Mouse (Mus musculus): ENCODE results near the gene Adk. TPM values are rescaled to one million over a fixed set of nuclear protein-coding genes. Genes with fewer than 3 reads are reported as not detected.

Gene Adk
- total RNA-seq, 1 experiment, result 164 TPM

- Histone ChIP-seq H3K4me3 (ENCODE audit: insufficient read depth in 1 of 2, low read depth in 1 of 2, low read length in 2 of 2, poor library complexity in 1 of 2, severe bottlenecking in 1 of 2) (no peak overlapping the region), H3K27ac (ENCODE audit: insufficient read depth, low read depth, low read length, poor library complexity, severe bottlenecking) (no peak overlapping the region), H3K4me1 (ENCODE audit: control insufficient read depth in 2 of 2, insufficient read depth in 2 of 2, low read length in 2 of 2, poor library complexity in 1 of 2) (no peaks in the 10 kb centered on the region), H3K36me3 (ENCODE audit: control insufficient read depth, insufficient read depth, low read length, poor library complexity, severe bottlenecking) (no peaks in the 10 kb centered on the region), H3K9ac (ENCODE audit: insufficient read depth, low read depth, low read length, poor library complexity, severe bottlenecking) (no peak overlapping the region), H3K9me3 (ENCODE audit: control insufficient read depth, insufficient read depth, low read depth, low read length) (no peaks in the 10 kb centered on the region)
- in situ Hi-C loops (cut with MboI; ENCODE audit: low sequenced_read_pairs in 2 of 2, unreplicated experiment in 2 of 2), result no loop called here
- TF ChIP-seq CHD2 (IDR thresholded peaks at IDR 0.05; ENCODE audit: low read depth, low read length) (no peak), ZC3H11A (IDR thresholded peaks at IDR 0.05; ENCODE audit: borderline replicate concordance, low read depth, low read length) (no peak), HCFC1 (IDR thresholded peaks at IDR 0.05; ENCODE audit: borderline replicate concordance, insufficient read depth, low read length) (no peak), ZNF384 (IDR thresholded peaks at IDR 0.05; ENCODE audit: low read depth, low read length) (no peak)
- DNase-seq (ENCODE audit: low read depth, low spot score), result no peak
Observed at GRCm38 (mm10) chr14:21165706-21166105, 113.3 kb downstream of the Adk start.

DNA sequence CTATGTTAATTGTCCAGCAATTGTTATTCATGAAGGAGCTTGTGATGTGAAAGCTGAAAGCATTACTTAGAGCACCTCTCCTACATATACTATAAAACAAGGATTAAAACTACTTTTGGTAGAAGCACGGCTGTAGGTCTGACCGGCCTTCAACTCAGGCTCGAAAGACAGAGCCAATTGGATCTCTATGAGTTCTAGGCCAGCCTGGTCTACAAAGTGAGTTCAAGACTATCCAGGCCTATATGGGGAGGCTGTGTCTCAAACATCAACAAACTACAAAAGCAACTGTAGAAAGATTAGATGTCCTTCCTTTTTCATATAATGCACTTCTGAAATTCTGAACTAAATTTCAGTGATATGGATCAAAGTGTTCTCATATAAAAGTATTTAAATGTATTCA lies 113.7 kb downstream of the Adk start:
- Histone ChIP-seq H3K9ac (ENCODE audit: insufficient read depth, low read depth, low read length, poor library complexity, severe bottlenecking) (no peak overlapping the region), H3K9me3 (ENCODE audit: control insufficient read depth, insufficient read depth, low read depth, low read length) (no peaks in the 10 kb centered on the region), H3K27ac (ENCODE audit: insufficient read depth, low read depth, low read length, poor library complexity, severe bottlenecking) (no peak overlapping the region), H3K4me3 (ENCODE audit: insufficient read depth in 1 of 2, low read depth in 1 of 2, low read length in 2 of 2, poor library complexity in 1 of 2, severe bottlenecking in 1 of 2) (no peak overlapping the region), H3K4me1 (ENCODE audit: control insufficient read depth in 2 of 2, insufficient read depth in 2 of 2, low read length in 2 of 2, poor library complexity in 1 of 2) (no peaks in the 10 kb centered on the region), H3K36me3 (ENCODE audit: control insufficient read depth, insufficient read depth, low read length, poor library complexity, severe bottlenecking) (no peaks in the 10 kb centered on the region)
- DNase-seq (ENCODE audit: low read depth, low spot score), result no peak
- no peak for TF ChIP-seq MAFK (IDR thresholded peaks at IDR 0.05; ENCODE audit: insufficient read depth, low read depth, low read length)
- in situ Hi-C loops (cut with MboI; ENCODE audit: low sequenced_read_pairs in 2 of 2, unreplicated experiment in 2 of 2), result no loop called here

DNA sequence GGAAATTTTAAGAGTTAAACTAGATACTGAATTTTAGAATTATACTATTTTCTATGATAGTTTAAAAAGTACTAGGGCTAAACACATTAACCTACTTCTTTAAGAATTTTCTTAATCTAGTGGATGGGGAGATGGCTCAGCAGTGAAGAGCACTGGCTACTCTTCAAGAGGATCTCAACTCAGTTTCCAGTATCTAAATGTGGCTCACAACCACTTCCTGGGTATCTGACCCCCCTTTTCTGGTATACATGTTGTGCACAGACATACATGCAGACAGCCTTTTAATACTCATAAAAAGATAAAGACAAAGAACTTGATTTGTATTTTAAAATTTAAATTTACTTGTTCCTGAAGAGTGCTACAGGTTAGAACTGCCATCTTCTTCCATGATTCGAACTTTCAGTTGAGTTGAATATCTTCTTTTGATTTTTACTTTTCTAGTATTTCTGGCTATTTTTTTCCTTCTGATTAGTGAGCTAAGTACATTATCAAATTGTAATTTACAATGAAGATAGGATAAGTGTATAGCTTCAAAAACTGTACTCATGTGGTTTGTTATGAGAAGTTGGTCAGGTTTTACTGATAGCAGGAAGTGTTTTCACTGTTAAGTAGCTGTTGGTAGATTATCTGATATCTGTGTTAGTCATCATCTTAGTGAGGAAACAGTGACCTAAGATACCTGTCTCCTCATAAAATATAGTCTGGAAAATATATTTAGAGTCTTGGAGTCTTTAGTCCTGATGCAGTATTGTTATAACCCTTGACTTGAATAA lies 121.8 kb downstream of the Adk start:
- in situ Hi-C loops (cut with MboI; ENCODE audit: low sequenced_read_pairs in 2 of 2, unreplicated experiment in 2 of 2), result no loop called here

GRCm38 (mm10) chr14:21174804-21175203 lies 122.4 kb downstream of the Adk start:
- Histone ChIP-seq H3K27ac (ENCODE audit: insufficient read depth, low read depth, low read length, poor library complexity, severe bottlenecking) (no peak overlapping the region), H3K4me3 (ENCODE audit: insufficient read depth in 1 of 2, low read depth in 1 of 2, low read length in 2 of 2, poor library complexity in 1 of 2, severe bottlenecking in 1 of 2) (no peak overlapping the region), H3K9me3 (ENCODE audit: control insufficient read depth, insufficient read depth, low read depth, low read length) (0 out of 2 replicates have a peak, but pooled peaks cover 1% of the 10 kb centered on the region), H3K4me1 (ENCODE audit: control insufficient read depth in 2 of 2, insufficient read depth in 2 of 2, low read length in 2 of 2, poor library complexity in 1 of 2) (no peaks in the 10 kb centered on the region), H3K36me3 (ENCODE audit: control insufficient read depth, insufficient read depth, low read length, poor library complexity, severe bottlenecking) (no peaks in the 10 kb centered on the region), H3K9ac (ENCODE audit: insufficient read depth, low read depth, low read length, poor library complexity, severe bottlenecking) (no peak overlapping the region)
- DNase-seq (ENCODE audit: low read depth, low spot score), result no peak
- no peak for TF ChIP-seq CHD2 (IDR thresholded peaks at IDR 0.05; ENCODE audit: low read depth, low read length)
- TF ChIP-seq MAFK (IDR thresholded peaks at IDR 0.05; ENCODE audit: insufficient read depth, low read depth, low read length), result no peak
- TF ChIP-seq ZNF384 (IDR thresholded peaks at IDR 0.05; ENCODE audit: low read depth, low read length), result no peak
- no peak for TF ChIP-seq ZC3H11A (IDR thresholded peaks at IDR 0.05; ENCODE audit: borderline replicate concordance, low read depth, low read length)
- no peak for TF ChIP-seq HCFC1 (IDR thresholded peaks at IDR 0.05; ENCODE audit: borderline replicate concordance, insufficient read depth, low read length)
- in situ Hi-C loops (cut with MboI; ENCODE audit: low sequenced_read_pairs in 2 of 2, unreplicated experiment in 2 of 2), result no loop called here

More for the DNA sequence above, 121.8 kb downstream of the Adk start:
- TF ChIP-seq ZNF384 (IDR thresholded peaks at IDR 0.05; ENCODE audit: low read depth, low read length), result no peak
- TF ChIP-seq ZC3H11A (IDR thresholded peaks at IDR 0.05; ENCODE audit: borderline replicate concordance, low read depth, low read length), result no peak
- TF ChIP-seq CHD2 (IDR thresholded peaks at IDR 0.05; ENCODE audit: low read depth, low read length), result no peak
- TF ChIP-seq HCFC1 (IDR thresholded peaks at IDR 0.05; ENCODE audit: borderline replicate concordance, insufficient read depth, low read length), result no peak
- no peak for TF ChIP-seq MAFK (IDR thresholded peaks at IDR 0.05; ENCODE audit: insufficient read depth, low read depth, low read length)
- H3K27ac ChIP-seq (ENCODE audit: insufficient read depth, low read depth, low read length, poor library complexity, severe bottlenecking), result no peak overlapping the region
- H3K4me1 ChIP-seq (ENCODE audit: control insufficient read depth in 2 of 2, insufficient read depth in 2 of 2, low read length in 2 of 2, poor library complexity in 1 of 2), result no peaks in the 10 kb centered on the region
- H3K9ac ChIP-seq (ENCODE audit: insufficient read depth, low read depth, low read length, poor library complexity, severe bottlenecking), result no peak overlapping the region
- no peaks in the 10 kb centered on the region for H3K36me3 ChIP-seq (ENCODE audit: control insufficient read depth, insufficient read depth, low read length, poor library complexity, severe bottlenecking)
- H3K4me3 ChIP-seq (ENCODE audit: insufficient read depth in 1 of 2, low read depth in 1 of 2, low read length in 2 of 2, poor library complexity in 1 of 2, severe bottlenecking in 1 of 2), result no peak overlapping the region
- no peak for DNase-seq (ENCODE audit: low read depth, low spot score)
- H3K9me3 ChIP-seq (ENCODE audit: control insufficient read depth, insufficient read depth, low read depth, low read length), result 0 out of 2 replicates have a peak, but pooled peaks cover 1% of the 10 kb centered on the region

DNA sequence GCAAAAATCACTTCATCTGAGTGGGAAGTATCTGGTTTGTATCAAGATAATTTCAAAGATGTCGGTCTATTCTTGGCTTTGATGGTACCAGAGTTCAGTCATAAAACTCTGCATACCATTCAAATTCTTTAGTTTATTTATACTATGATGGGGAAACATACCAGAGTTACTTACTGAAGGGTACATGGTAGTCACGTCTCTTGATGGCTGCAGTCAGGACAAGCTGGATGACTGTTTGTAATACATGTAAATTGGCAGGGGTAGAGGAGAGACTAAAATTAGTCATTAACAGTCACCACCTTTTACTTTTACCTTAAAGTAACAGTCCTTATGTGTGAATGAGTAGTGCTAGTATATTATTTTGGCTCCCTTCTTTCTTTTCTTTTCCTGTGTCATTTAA lies 125.4 kb downstream of the Adk start:
- DNase-seq (ENCODE audit: low read depth, low spot score), result no peak
- TF ChIP-seq MAFK (IDR thresholded peaks at IDR 0.05; ENCODE audit: insufficient read depth, low read depth, low read length) (no peak), ZC3H11A (IDR thresholded peaks at IDR 0.05; ENCODE audit: borderline replicate concordance, low read depth, low read length) (no peak), CHD2 (IDR thresholded peaks at IDR 0.05; ENCODE audit: low read depth, low read length) (no peak), HCFC1 (IDR thresholded peaks at IDR 0.05; ENCODE audit: borderline replicate concordance, insufficient read depth, low read length) (no peak), ZNF384 (IDR thresholded peaks at IDR 0.05; ENCODE audit: low read depth, low read length) (no peak)
- in situ Hi-C loops (cut with MboI; ENCODE audit: low sequenced_read_pairs in 2 of 2, unreplicated experiment in 2 of 2), result no loop called here
- H3K4me3 ChIP-seq (ENCODE audit: insufficient read depth in 1 of 2, low read depth in 1 of 2, low read length in 2 of 2, poor library complexity in 1 of 2, severe bottlenecking in 1 of 2), result no peak overlapping the region
- no peaks in the 10 kb centered on the region for H3K36me3 ChIP-seq (ENCODE audit: control insufficient read depth, insufficient read depth, low read length, poor library complexity, severe bottlenecking)
- 0 out of 2 replicates have a peak, but pooled peaks cover 1% of the 10 kb centered on the region for H3K9me3 ChIP-seq (ENCODE audit: control insufficient read depth, insufficient read depth, low read depth, low read length)
- no peak overlapping the region for H3K27ac ChIP-seq (ENCODE audit: insufficient read depth, low read depth, low read length, poor library complexity, severe bottlenecking)
- no peak overlapping the region for H3K9ac ChIP-seq (ENCODE audit: insufficient read depth, low read depth, low read length, poor library complexity, severe bottlenecking)
- H3K4me1 ChIP-seq (ENCODE audit: control insufficient read depth in 2 of 2, insufficient read depth in 2 of 2, low read length in 2 of 2, poor library complexity in 1 of 2), result no peaks in the 10 kb centered on the region
